Mouse (Mus musculus): ENCODE measurements around the gene Olfr821.
"Not testable (repeated sequence)": the region's sequence is repeated elsewhere in the genome, so short reads cannot be mapped to it uniquely, and the experiment has no call there.

Gene Olfr821

DNA sequence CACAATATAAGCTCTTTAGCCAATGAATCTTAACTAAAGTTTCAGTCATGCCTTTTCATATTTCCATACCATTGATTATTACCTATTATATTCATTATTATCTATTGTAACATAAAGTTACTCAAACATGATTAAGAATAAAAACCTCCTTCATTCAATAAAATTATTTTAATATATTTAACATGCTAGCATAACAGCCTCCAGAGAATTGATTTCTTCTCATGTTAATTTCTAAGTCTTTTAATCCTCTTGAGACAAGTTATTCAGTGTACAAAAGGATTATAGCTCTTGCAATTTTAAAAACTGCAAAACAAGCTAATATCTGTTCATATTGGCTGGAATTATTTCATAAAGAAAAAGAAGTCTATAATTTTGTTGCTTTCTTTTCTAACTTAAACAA lies at the start of gene Olfr821:
Gene Olfr821, plus strand, starts transcription at position 301 of the 400 bp plus-strand sequence.
- no peak for DNase-seq (ENCODE audit: low read depth, low spot score)

- DNase-seq (ENCODE audit: low read depth, low spot score): not testable (repeated sequence)
These were observed 48.3 kb upstream of the Olfr821 start for GRCm38 (mm10) chr10:129981867-129982266.

DNA sequence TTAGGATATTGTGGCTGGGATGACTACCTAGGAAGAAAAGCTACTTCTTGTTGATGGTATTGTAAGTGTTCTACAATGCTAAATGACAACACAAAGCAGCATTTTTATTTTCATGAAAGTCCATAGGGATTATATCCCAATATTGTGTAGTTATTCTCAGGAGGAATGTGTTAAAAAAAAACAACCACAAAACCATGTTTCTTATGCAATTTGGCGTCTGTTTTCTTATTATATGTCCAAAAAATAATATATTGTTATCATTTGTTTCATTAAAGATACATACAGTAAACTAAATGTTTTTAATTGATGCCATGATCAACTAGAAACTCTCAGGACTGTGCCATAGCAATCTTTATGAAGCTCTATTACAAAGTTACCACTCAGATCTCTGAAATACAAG lies 45.2 kb upstream of the Olfr821 start, which contains the start of gene Gm10310:
Gene Gm10310, minus strand, starts transcription at position 101 of the 400 bp plus-strand sequence.
- DNase-seq (ENCODE audit: low read depth, low spot score): not testable (repeated sequence)

DNA sequence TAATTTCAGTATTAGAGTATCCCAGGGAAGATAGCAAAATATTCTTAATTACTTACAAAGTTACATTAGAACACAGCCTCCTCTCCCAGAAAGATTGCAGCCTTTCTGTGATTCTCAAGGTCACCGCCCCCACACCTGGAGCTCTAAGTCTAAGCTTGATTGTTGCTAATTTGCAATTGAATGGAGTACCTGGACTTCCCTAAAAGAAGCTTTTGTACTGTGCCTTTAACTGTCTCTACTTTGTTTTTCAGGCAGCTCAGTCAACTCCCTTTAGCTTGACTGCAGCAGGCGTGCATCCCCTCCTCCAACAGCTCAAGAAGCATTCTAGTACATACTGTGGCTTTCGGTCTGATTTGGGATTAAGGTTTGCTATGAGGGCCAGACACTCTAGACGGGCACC lies 26.0 kb upstream of the Olfr821 start:
- not testable (repeated sequence) for DNase-seq (ENCODE audit: low read depth, low spot score)

DNA sequence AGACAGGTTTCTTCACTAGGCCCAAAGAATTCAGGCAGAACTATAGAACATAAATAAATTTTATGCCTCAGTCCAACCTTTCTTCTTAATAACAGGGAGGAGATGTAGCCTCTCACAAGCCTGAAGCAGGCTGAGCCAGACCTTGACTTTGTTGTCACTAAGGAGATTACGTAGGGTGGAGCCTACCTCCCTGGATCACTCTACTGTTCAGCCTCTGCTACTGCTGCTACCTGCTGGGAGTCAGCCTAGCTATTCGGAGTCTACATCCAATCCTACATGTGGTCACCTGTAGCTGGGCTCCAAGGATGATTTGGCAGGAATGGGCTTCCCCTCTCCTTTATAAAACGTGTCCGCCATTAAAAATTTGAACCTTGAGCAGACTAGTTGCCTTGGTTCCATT lies 24.8 kb upstream of the Olfr821 start:
- DNase-seq (ENCODE audit: low read depth, low spot score): not testable (repeated sequence)

- no peak for DNase-seq (ENCODE audit: low read depth, low spot score)
These were observed 17.8 kb upstream of the Olfr821 start, which contains the start of gene Olfr820 for GRCm38 (mm10) chr10:130012321-130012720. Gene Olfr820 (plus strand): TSS chr10:130012621.

DNA sequence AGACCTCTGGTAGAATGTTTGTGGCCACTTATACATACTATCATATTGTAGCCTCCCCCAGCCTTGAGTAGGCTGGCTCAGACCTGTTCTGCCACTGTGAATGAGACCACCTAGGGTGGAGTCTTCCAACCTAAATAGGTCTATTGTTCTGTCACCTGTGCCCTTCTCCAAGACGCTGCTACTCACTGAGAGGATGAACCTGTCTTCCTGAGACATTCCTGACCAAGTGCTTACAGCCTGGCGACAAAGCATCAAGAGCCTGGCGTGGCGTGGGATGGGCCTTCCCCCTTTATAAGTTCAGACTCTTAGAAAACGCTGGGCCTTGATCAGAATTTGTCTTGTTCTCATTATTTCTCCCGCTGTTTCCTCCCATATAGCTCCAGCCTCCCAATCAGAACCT lies 6.9 kb downstream of the Olfr821 start:
- no peak for DNase-seq (ENCODE audit: low read depth, low spot score)

- DNase-seq (ENCODE audit: low read depth, low spot score): no peak
These were observed 40.8 kb downstream of the Olfr821 start, which contains the start of gene Olfr822 for GRCm38 (mm10) chr10:130070910-130071309. Gene Olfr822 (plus strand): TSS chr10:130071210.
